Mouse (Mus musculus): ENCODE measurements around the gene Iyd.
A peak's percentile ranks its signal among the peaks of the same experiment; 100 is the strongest.

Gene Iyd

GRCm38 (mm10) chr10:3555128-3555527 lies 15.1 kb downstream of the Iyd start:
- no peak for DNase-seq

- no peak for DNase-seq
These were observed 16.5 kb downstream of the Iyd start for GRCm38 (mm10) chr10:3556538-3556937.

- no peak for DNase-seq
These were observed 19.1 kb downstream of the Iyd start for GRCm38 (mm10) chr10:3559136-3559535.

GRCm38 (mm10) chr10:3562165-3562564 lies 22.1 kb downstream of the Iyd start:
- peak; percentile 44 for DNase-seq

GRCm38 (mm10) chr10:3565126-3565525 lies 25.1 kb downstream of the Iyd start:
- no peak for DNase-seq

GRCm38 (mm10) chr10:3567821-3568220 lies 27.8 kb downstream of the Iyd start:
- peak; percentile 14 for DNase-seq

- peak; percentile 83 for DNase-seq
These were observed 32.9 kb downstream of the Iyd start for GRCm38 (mm10) chr10:3572723-3573649.

GRCm38 (mm10) chr10:3573905-3574500 lies 34.0 kb downstream of the Iyd start:
- DNase-seq: peak; percentile 72

- no peak for DNase-seq
These were observed 50.6 kb downstream of the Iyd start for GRCm38 (mm10) chr10:3590632-3591031.

GRCm38 (mm10) chr10:3591790-3592189 lies 51.8 kb downstream of the Iyd start:
- peak; percentile 27 for DNase-seq

GRCm38 (mm10) chr10:3596697-3597096 lies 56.7 kb downstream of the Iyd start:
- DNase-seq: no peak

GRCm38 (mm10) chr10:3597760-3598159 lies 57.7 kb downstream of the Iyd start:
- no peak for DNase-seq

All from lung, postnatal 36 days (tissue).